Mouse (Mus musculus) thymus, postnatal 4 days (tissue): Measurements from ENCODE around the gene Olfr596.
"Not testable (repeated sequence)": the region's sequence is repeated elsewhere in the genome, so short reads cannot be mapped to it uniquely, and the experiment has no call there.

ENCODE experiments used
- DNase-seq: peaks from one replicate; pipeline ENCODE4 v3.0.0; 2021

The Olfr596 gene

GRCm38 (mm10) chr7:103305348-103305747 is at the start of gene Olfr596:
TSS of gene Olfr596 (plus strand) at chr7:103305648.
- not testable (repeated sequence) for DNase-seq

- DNase-seq: not testable (repeated sequence)
Observed at GRCm38 (mm10) chr7:103316015-103316414, 10.6 kb downstream of the Olfr596 start, which contains the start of gene Olfr597. TSS of gene Olfr597 (plus strand) at chr7:103316315.

GRCm38 (mm10) chr7:103323268-103323667 is 17.8 kb downstream of the Olfr596 start, which contains the start of gene Olfr598:
TSS of gene Olfr598 (plus strand) at chr7:103323568.
- no peak for DNase-seq

- DNase-seq: no peak
Observed at GRCm38 (mm10) chr7:103335617-103336016, 30.2 kb downstream of the Olfr596 start, which contains the start of gene Olfr599. TSS of gene Olfr599 (plus strand) at chr7:103335917.

GRCm38 (mm10) chr7:103349569-103349968 is 44.1 kb downstream of the Olfr596 start, which contains the start of gene Olfr600:
TSS of gene Olfr600 (minus strand) at chr7:103349669.
- no peak for DNase-seq
